Mouse (Mus musculus) kidney, adult 2 months (tissue): Measurements from ENCODE around the gene Tmsb15b1.

Experiments used
- CTCF ChIP-seq: fragments of 200-500 bp; conservative IDR thresholded peaks from 2 replicates; pipeline ENCODE4 v1.5.1; 2011; ENCODE audit warnings: low read depth, mild to moderate bottlenecking, control low read depth, low read length, moderate library complexity, mixed read lengths; ENCODE audit not compliant: insufficient read depth, insufficient read length
- POLR2A ChIP-seq: fragments of 200-500 bp; IDR thresholded peaks from one replicate; pipeline ENCODE4 v1.6.1; 2011; ENCODE audit warnings: low read depth, low read length, control low read depth

DNA sequence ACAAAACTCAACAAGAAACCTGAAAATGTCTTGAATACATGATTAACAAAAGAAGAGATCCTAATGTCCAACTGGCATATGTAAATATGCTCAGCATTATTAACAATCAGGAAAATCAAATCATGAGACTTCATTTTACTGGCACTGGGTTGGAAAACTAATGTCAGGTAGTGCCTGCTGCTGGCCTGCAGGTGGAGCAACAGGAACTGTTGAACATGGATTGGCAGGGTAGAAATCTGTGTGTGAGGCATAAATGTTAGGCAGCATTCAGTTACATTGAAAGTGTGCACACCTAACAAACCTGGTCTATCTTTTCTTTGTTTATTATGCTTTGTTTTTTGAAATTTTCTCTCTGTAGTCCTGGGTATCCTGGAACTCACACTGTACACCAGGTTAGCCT is 1.9 kb upstream of the Tmsb15b1 start:
- TF ChIP-seq CTCF (peak; percentile 60), POLR2A (no peak)
